ENCODE assay signal across 12 mouse cellular contexts in genomic region chr2:70629921-70630320, GRCm38 (mm10). TPM values are rescaled to one million over a fixed set of nuclear protein-coding genes. Genes with fewer than 3 reads are reported as not detected.
DNase-seq lines count a peak whose midpoint lies in the region; ATAC-seq and TF ChIP-seq lines count a peak whose summit lies in the region.
"Had no signal": no experiment of that assay in that cellular context is flagged by ENCODE, and none has a peak within 500 bp of the region (broad histone marks: within the 10 kb centered on the region; RNA-seq: fewer than 3 reads in every experiment).

No protein-coding gene starts in this region.

- TF ChIP-seq CTCF in hindbrain, postnatal 0 days (IDR thresholded peaks at IDR 0.05; ENCODE audit: low read depth): no peak

- H3K9me3 ChIP-seq in heart, embryonic 16.5 days (replicated peaks; ENCODE audit: control insufficient read depth, low read length): no peaks in the 10 kb centered on the region
- H3K9me3 ChIP-seq in midbrain, embryonic 13.5 days: no peaks in the 10 kb centered on the region
- H3K9me3 ChIP-seq in midbrain, embryonic 10.5 days (replicated peaks): no peaks in the 10 kb centered on the region
- H3K9me3 ChIP-seq in hindbrain, postnatal 0 days (ENCODE audit: low read length): no peaks in the 10 kb centered on the region
- H3K9me3 ChIP-seq in stomach, embryonic 15.5 days: no peaks in the 10 kb centered on the region

- no peaks in the 10 kb centered on the region for H3K27me3 ChIP-seq in heart, embryonic 16.5 days (ENCODE audit: control insufficient read depth, insufficient read depth, low read length)
- H3K27me3 ChIP-seq in midbrain, embryonic 13.5 days: no peaks in the 10 kb centered on the region
- no peaks in the 10 kb centered on the region for H3K27me3 ChIP-seq in midbrain, embryonic 10.5 days (ENCODE audit: low read depth, poor library complexity, severe bottlenecking)
- H3K27me3 ChIP-seq in hindbrain, postnatal 0 days (ENCODE audit: insufficient read depth, low read length): no peaks in the 10 kb centered on the region
- no peaks in the 10 kb centered on the region for H3K27me3 ChIP-seq in stomach, embryonic 15.5 days (replicated peaks)

- peak overlapping the region; percentile 57 for H3K4me2 ChIP-seq in heart, embryonic 16.5 days (ENCODE audit: low read depth, low read length)
- peak overlapping the region; percentile 42 for H3K4me2 ChIP-seq in midbrain, embryonic 13.5 days (replicated peaks)
- peak overlapping the region; percentile 48 for H3K4me2 ChIP-seq in hindbrain, postnatal 0 days (ENCODE audit: low read depth, low read length)
- H3K4me2 ChIP-seq in stomach, embryonic 15.5 days: peak overlapping the region; percentile 37

- WGBS in heart, embryonic 16.5 days: 68% methylated on average over 3 of the region's 3 CpGs
- WGBS in midbrain, embryonic 13.5 days: 78% methylated on average over 3 of the region's 3 CpGs
- 75% methylated on average over 3 of the region's 3 CpGs for WGBS in midbrain, embryonic 10.5 days
- 77% methylated on average over 3 of the region's 3 CpGs for WGBS in hindbrain, postnatal 0 days
- WGBS in stomach, embryonic 15.5 days: 64% methylated on average over 3 of the region's 3 CpGs

- no peaks in the 10 kb centered on the region for H3K36me3 ChIP-seq in heart, embryonic 16.5 days (ENCODE audit: control insufficient read depth, insufficient read depth)
- no peaks in the 10 kb centered on the region for H3K36me3 ChIP-seq in midbrain, embryonic 13.5 days
- no peaks in the 10 kb centered on the region for H3K36me3 ChIP-seq in midbrain, embryonic 10.5 days
- no peaks in the 10 kb centered on the region for H3K36me3 ChIP-seq in hindbrain, postnatal 0 days (ENCODE audit: insufficient read depth, low read length)
- H3K36me3 ChIP-seq in stomach, embryonic 15.5 days: no peaks in the 10 kb centered on the region

- H3K4me1 ChIP-seq in heart, embryonic 16.5 days (ENCODE audit: control insufficient read depth, insufficient read depth, low read length): 0 out of 2 replicates have a peak, but pooled peaks cover 6% of the 10 kb centered on the region
- peaks cover 5% of the 10 kb centered on the region for H3K4me1 ChIP-seq in midbrain, embryonic 13.5 days (replicated peaks)
- peaks cover 11% of the 10 kb centered on the region for H3K4me1 ChIP-seq in midbrain, embryonic 10.5 days
- H3K4me1 ChIP-seq in hindbrain, postnatal 0 days (ENCODE audit: insufficient read depth, low read length): no peaks in the 10 kb centered on the region; the same call in 1 of the 2 replicates
- 0 out of 2 replicates have a peak, but pooled peaks cover 4% of the 10 kb centered on the region for H3K4me1 ChIP-seq in stomach, embryonic 15.5 days

- no peak for DNase-seq in heart, adult 18-20 months
- DNase-seq in midbrain, embryonic 10.5 days (ENCODE audit: low spot score): no peak
- DNase-seq in hindbrain, postnatal 0 days (ENCODE audit: low spot score): no peak
- no peak for DNase-seq in thymus, postnatal 4 days
- no peak for DNase-seq in cerebellum, postnatal 14 days

- H3K27ac ChIP-seq in heart, embryonic 16.5 days (ENCODE audit: low read length): no peak overlapping the region
- H3K27ac ChIP-seq in midbrain, embryonic 13.5 days: no peak overlapping the region
- H3K27ac ChIP-seq in midbrain, embryonic 10.5 days (replicated peaks): no peak overlapping the region
- H3K27ac ChIP-seq in hindbrain, postnatal 0 days: no peak overlapping the region; the same call in 1 of the 2 replicates
- no peak overlapping the region for H3K27ac ChIP-seq in stomach, embryonic 15.5 days
- H3K27ac ChIP-seq: macrophage had no signal

- ATAC-seq in heart, embryonic 16.5 days (replicated peaks; ENCODE audit: extremely low read depth, insufficient read depth, low FRiP score): no peak
- no peak for ATAC-seq in midbrain, embryonic 13.5 days
- no peak for ATAC-seq in hindbrain, postnatal 0 days
- no peak for ATAC-seq in stomach, embryonic 15.5 days (ENCODE audit: insufficient read depth, low FRiP score, low read depth)
- ATAC-seq: CD4-positive, CD25-positive, alpha-beta regulatory T cell, adult 4 months had no signal

- peak overlapping the region; percentile 34 for H3K4me3 ChIP-seq in heart, embryonic 16.5 days (ENCODE audit: low read length)
- peak overlapping the region; percentile 26; the same call in 1 of the 2 replicates for H3K4me3 ChIP-seq in midbrain, embryonic 13.5 days (replicated peaks)
- H3K4me3 ChIP-seq in midbrain, embryonic 10.5 days: no peak overlapping the region
- no peak overlapping the region for H3K4me3 ChIP-seq in hindbrain, postnatal 0 days (ENCODE audit: low read length)
- no peak overlapping the region for H3K4me3 ChIP-seq in stomach, embryonic 15.5 days (replicated peaks)

- no peak overlapping the region for H3K9ac ChIP-seq in heart, embryonic 16.5 days (ENCODE audit: low read length)
- no peak overlapping the region for H3K9ac ChIP-seq in midbrain, embryonic 13.5 days (replicated peaks)
- no peak overlapping the region for H3K9ac ChIP-seq in hindbrain, postnatal 0 days (replicated peaks; ENCODE audit: low read length)
- H3K9ac ChIP-seq in stomach, embryonic 15.5 days: no peak overlapping the region

RNA-seq across cellular contexts. Expression of gene Gorasp2, which starts 31.5 kb away (rescaled TPM):
- 128 and 131 TPM in 2 replicates for polyA plus RNA-seq in heart, embryonic 16.5 days (2015; fragmentation: Nextera tagmentation; extraction: Ambion mirVana)
- 10 to 100 TPM; 58.0 to 61.3 TPM for total RNA-seq in heart, adult 18-20 months (2021)
- 123 and 125 TPM in 2 replicates for polyA plus RNA-seq in midbrain, embryonic 13.5 days (2015; fragmentation: Nextera tagmentation; extraction: Ambion mirVana)
- polyA plus RNA-seq in midbrain, embryonic 10.5 days (2016; fragmentation: Nextera tagmentation; extraction: Ambion mirVana): 151 and 159 TPM in 2 replicates
- total RNA-seq in hindbrain, postnatal 0 days (2014; rRNA removed): 82.6 and 84.0 TPM in 2 replicates
- polyA plus RNA-seq in hindbrain, postnatal 0 days (2015; fragmentation: Nextera tagmentation; extraction: Ambion mirVana): 136 and 144 TPM in 2 replicates
- 166 and 189 TPM in 2 replicates for polyA plus RNA-seq in stomach, embryonic 15.5 days (2015; fragmentation: Nextera tagmentation; extraction: Ambion mirVana)

RNA-seq across cellular contexts. Expression of gene Gm26558, which starts 32.0 kb away (rescaled TPM):
- 2.7 and 3.0 TPM in 2 replicates for polyA plus RNA-seq in heart, embryonic 16.5 days (2015; fragmentation: Nextera tagmentation; extraction: Ambion mirVana)
- not detected for total RNA-seq in heart, adult 18-20 months (2021)
- polyA plus RNA-seq in midbrain, embryonic 13.5 days (2015; fragmentation: Nextera tagmentation; extraction: Ambion mirVana): 2.7 and 3.4 TPM in 2 replicates
- 3.0 and 3.4 TPM in 2 replicates for polyA plus RNA-seq in midbrain, embryonic 10.5 days (2016; fragmentation: Nextera tagmentation; extraction: Ambion mirVana)
- 0.47 and 0.58 TPM in 2 replicates for total RNA-seq in hindbrain, postnatal 0 days (2014; rRNA removed)
- 3.4 and 4.8 TPM in 2 replicates for polyA plus RNA-seq in hindbrain, postnatal 0 days (2015; fragmentation: Nextera tagmentation; extraction: Ambion mirVana)
- 4.5 and 4.6 TPM in 2 replicates for polyA plus RNA-seq in stomach, embryonic 15.5 days (2015; fragmentation: Nextera tagmentation; extraction: Ambion mirVana)
- total RNA-seq: common myeloid progenitor, adult 5-6 weeks; gastrocnemius, adult 8-10 months had no signal
- polyA plus RNA-seq: CD4-positive, CD25-positive, alpha-beta regulatory T cell, adult 4 months; macrophage had no signal

Comparison
In these comparisons a context has a peak if more than half of its experiments do, and no peak if none do; other contexts are left out.
1. H3K4me3 ChIP-seq: peak in heart, embryonic 16.5 days (single experiment) and midbrain, embryonic 13.5 days (single experiment); none in midbrain, embryonic 10.5 days (single experiment), hindbrain, postnatal 0 days (single experiment) and stomach, embryonic 15.5 days (single experiment).
2. Peak in every context shown above with its lines, with median percentiles within 50 percentile points of each other: H3K4me2 ChIP-seq.